Comparison of ENCODE assay signal across 21 mouse cellular contexts in genomic region chr2:90649405-90649804, GRCm38 (mm10).
"Had no signal": no experiment of that assay in that cellular context is flagged by ENCODE, and none has a peak within 500 bp of the region (broad histone marks: within the 10 kb centered on the region; RNA-seq: fewer than 3 reads in every experiment).

No protein-coding gene starts in this region.

- H3K36me3 ChIP-seq: heart, embryonic 13.5 days; heart, embryonic 15.5 days; hindbrain, embryonic 13.5 days; hindbrain, embryonic 15.5 days; limb, embryonic 10.5 days; limb, embryonic 12.5 days had no signal

- H3K4me2 ChIP-seq: heart, embryonic 11.5 days; heart, embryonic 13.5 days; heart, embryonic 15.5 days; hindbrain, embryonic 13.5 days; hindbrain, embryonic 15.5 days; limb, embryonic 12.5 days; liver, embryonic 11.5 days had no signal

- H3K4me3 ChIP-seq: gastrocnemius, adult 2 months; heart, adult 2 months; heart, embryonic 13.5 days; heart, embryonic 15.5 days; hindbrain, embryonic 13.5 days; hindbrain, embryonic 15.5 days; layer of hippocampus, adult 2 months; left cerebral cortex, adult 2 months; limb, embryonic 10.5 days; limb, embryonic 12.5 days had no signal

- H3K9me3 ChIP-seq: heart, embryonic 13.5 days; heart, embryonic 15.5 days; hindbrain, embryonic 13.5 days; hindbrain, embryonic 15.5 days; limb, embryonic 10.5 days; limb, embryonic 12.5 days had no signal

- ATAC-seq: hindbrain, postnatal 0 days had no signal

- H3K4me1 ChIP-seq: heart, embryonic 13.5 days; heart, embryonic 15.5 days; hindbrain, embryonic 13.5 days; hindbrain, embryonic 15.5 days; limb, embryonic 10.5 days; limb, embryonic 12.5 days had no signal

- DNase-seq: gastrocnemius, adult 2 months; gastrocnemius, postnatal 10 days; gastrocnemius, postnatal 36 days; heart, postnatal 14 days; kidney, adult 11 months; kidney, postnatal 10 days; kidney, postnatal 25 days; kidney, postnatal 4 days; liver had no signal

- H3K9ac ChIP-seq: heart, embryonic 13.5 days; heart, embryonic 15.5 days; hindbrain, embryonic 13.5 days; hindbrain, embryonic 15.5 days; limb, embryonic 12.5 days had no signal

- H3K27me3 ChIP-seq: heart, embryonic 13.5 days; heart, embryonic 15.5 days; hindbrain, embryonic 13.5 days; hindbrain, embryonic 15.5 days had no signal

- H3K27ac ChIP-seq: gastrocnemius, adult 2 months; heart, adult 2 months; heart, embryonic 13.5 days; heart, embryonic 15.5 days; hindbrain, embryonic 13.5 days; hindbrain, embryonic 15.5 days; hindbrain, postnatal 0 days; layer of hippocampus, adult 2 months; left cerebral cortex, adult 2 months; limb, embryonic 10.5 days; limb, embryonic 12.5 days had no signal
